Mouse (Mus musculus): ENCODE results near the gene Akap17b. TPM values are rescaled to one million over a fixed set of nuclear protein-coding genes. Genes with fewer than 3 reads are reported as not detected.

The Akap17b gene
- polyA plus RNA-seq, 1 experiment from 2014 or later = 0.62 TPM

GRCm38 (mm10) chrX:36586629-36587303 lies 58.4 kb downstream of the Akap17b start:
- Histone ChIP-seq H3K36me3 (no peaks in the 10 kb centered on the region), H3K27ac (no peak overlapping the region), H3K9me3 (replicated peaks) (no peaks in the 10 kb centered on the region), H3K27me3 (no peaks in the 10 kb centered on the region), H3K4me3 (replicated peaks) (no peak overlapping the region), H3K9ac (no peak overlapping the region), H3K4me1 (replicated peaks) (no peaks in the 10 kb centered on the region), H3K4me2 (no peak overlapping the region)
- ATAC-seq (ENCODE audit: low read depth) (no peak), DNase-seq (no peak)
- WGBS (ENCODE audit: insufficient replicate concordance) = 67% methylated on average over 1 of the region's 1 CpGs

DNA sequence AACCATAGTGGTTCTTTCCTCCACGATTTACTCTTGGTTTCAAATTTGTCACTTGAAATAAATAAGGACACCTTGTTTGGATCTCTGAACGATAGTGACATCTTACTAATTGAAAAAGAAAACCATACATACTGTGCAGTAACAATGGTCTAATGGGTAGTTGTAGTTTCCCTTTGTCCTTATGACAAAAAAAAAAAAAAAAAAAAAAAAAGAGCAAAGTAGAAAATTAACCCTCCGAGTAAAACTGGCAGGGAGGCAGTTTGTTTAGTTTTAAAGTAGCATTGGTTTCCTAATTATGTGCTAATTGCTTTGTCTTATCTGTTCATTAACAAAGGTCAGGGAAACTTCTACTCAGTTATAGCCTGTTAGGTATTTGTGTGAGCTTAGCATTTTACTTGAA lies 83.1 kb downstream of the Akap17b start:
- Histone ChIP-seq H3K27me3 (no peaks in the 10 kb centered on the region), H3K9me3 (replicated peaks) (no peaks in the 10 kb centered on the region), H3K27ac (no peak overlapping the region), H3K4me1 (replicated peaks) (no peaks in the 10 kb centered on the region), H3K9ac (no peak overlapping the region), H3K4me2 (no peak overlapping the region), H3K36me3 (no peaks in the 10 kb centered on the region), H3K4me3 (replicated peaks) (no peak overlapping the region)
- WGBS (ENCODE audit: insufficient replicate concordance) = 22% methylated on average over 3 of the region's 3 CpGs
- no peak for ATAC-seq (ENCODE audit: low read depth)
- DNase-seq = no peak

DNA sequence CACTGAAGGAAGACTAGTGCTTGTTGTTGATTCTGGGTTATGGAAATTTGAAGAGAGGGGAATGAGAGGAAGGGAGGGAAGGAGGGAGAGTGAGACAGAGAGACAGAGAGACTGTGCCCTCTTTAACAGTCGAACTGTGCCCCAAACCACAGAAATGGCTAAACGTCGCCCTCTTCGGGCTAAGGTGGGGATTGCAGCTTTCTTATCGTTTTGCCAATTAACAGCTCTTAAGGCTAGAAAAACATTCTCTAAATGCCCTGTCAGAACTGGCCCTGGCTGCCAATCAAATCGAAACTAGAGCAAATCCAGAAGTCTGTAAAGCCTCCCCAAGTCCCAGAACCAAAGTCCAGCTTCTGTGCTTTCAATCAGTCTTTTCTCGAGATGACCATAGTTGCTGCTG lies 83.5 kb downstream of the Akap17b start:
- peak; percentile 27 for DNase-seq
- no peak for ATAC-seq (ENCODE audit: low read depth)
- H3K36me3 ChIP-seq = no peaks in the 10 kb centered on the region
- H3K4me2 ChIP-seq = no peak overlapping the region
- H3K4me1 ChIP-seq (replicated peaks) = no peaks in the 10 kb centered on the region
- no peaks in the 10 kb centered on the region for H3K27me3 ChIP-seq
- no peak overlapping the region for H3K27ac ChIP-seq
- H3K9me3 ChIP-seq (replicated peaks) = no peaks in the 10 kb centered on the region
- WGBS (ENCODE audit: insufficient replicate concordance) = 13% methylated on average over 7 of the region's 7 CpGs
- H3K9ac ChIP-seq = no peak overlapping the region
- no peak overlapping the region for H3K4me3 ChIP-seq (replicated peaks)

GRCm38 (mm10) chrX:36560170-36560569 lies 85.0 kb downstream of the Akap17b start:
- Histone ChIP-seq H3K27me3 (no peaks in the 10 kb centered on the region), H3K36me3 (no peaks in the 10 kb centered on the region), H3K4me2 (no peak overlapping the region), H3K27ac (no peak overlapping the region), H3K9ac (no peak overlapping the region), H3K4me1 (replicated peaks) (no peaks in the 10 kb centered on the region), H3K4me3 (replicated peaks) (no peak overlapping the region), H3K9me3 (replicated peaks) (no peaks in the 10 kb centered on the region)
- DNase-seq = no peak
- WGBS (ENCODE audit: insufficient replicate concordance) = 36% methylated on average over 4 of the region's 4 CpGs
- no peak for ATAC-seq (ENCODE audit: low read depth)

Other genes starting within 250 kb of the Akap17b start
- not detected in 2 replicates for gene Gm6268, start 244.1 kb downstream of the Akap17b start, polyA plus RNA-seq (2015; fragmentation: Nextera tagmentation; extraction: Ambion mirVana)
- not detected in 2 replicates for gene Gm14569, start 153.6 kb downstream of the Akap17b start, polyA plus RNA-seq (2015; fragmentation: Nextera tagmentation; extraction: Ambion mirVana)
- gene Pgrmc1, start 47.2 kb downstream of the Akap17b start, polyA plus RNA-seq (2015; fragmentation: Nextera tagmentation; extraction: Ambion mirVana) = 98.6 and 117 TPM in 2 replicates
- gene Slc25a43, start 98.3 kb upstream of the Akap17b start, polyA plus RNA-seq (2015; fragmentation: Nextera tagmentation; extraction: Ambion mirVana) = 1.0 and 1.1 TPM in 2 replicates
- 657 and 659 TPM in 2 replicates for gene Slc25a5, start 150.3 kb upstream of the Akap17b start, polyA plus RNA-seq (2015; fragmentation: Nextera tagmentation; extraction: Ambion mirVana)
- 92.7 and 95.2 TPM in 2 replicates for gene Ube2a, start 228.5 kb upstream of the Akap17b start, polyA plus RNA-seq (2015; fragmentation: Nextera tagmentation; extraction: Ambion mirVana)
- gene C330007P06Rik, start 228.7 kb upstream of the Akap17b start, polyA plus RNA-seq (2015; fragmentation: Nextera tagmentation; extraction: Ambion mirVana) = 15.3 and 21.3 TPM in 2 replicates